In the genomic region with DNA sequence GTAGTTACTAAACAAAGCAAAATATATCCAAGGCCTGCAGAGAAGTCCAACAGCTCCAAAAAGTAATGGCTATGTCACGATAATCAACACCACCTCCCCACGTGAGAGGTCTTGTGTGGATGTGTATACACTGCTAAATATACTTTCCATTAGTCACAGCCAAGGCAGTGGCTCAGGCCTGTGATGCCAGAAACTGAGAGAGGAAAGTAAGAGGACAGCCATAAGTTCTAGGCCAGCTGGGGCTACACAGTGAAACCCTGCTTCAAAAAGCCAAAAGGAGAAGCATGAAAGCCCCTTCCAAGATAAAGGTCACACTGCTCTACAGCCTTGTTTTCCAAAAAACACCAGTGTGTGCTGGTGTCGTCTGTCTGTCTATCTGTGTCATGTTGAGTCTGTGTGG, we compare ENCODE assay signal across 8 mouse cellular contexts. TPM values are rescaled to one million over a fixed set of nuclear protein-coding genes. Genes with fewer than 3 reads are reported as not detected.
DNase-seq lines count a peak whose midpoint lies in the region; ATAC-seq and TF ChIP-seq lines count a peak whose summit lies in the region.

No protein-coding gene starts in this region.

- no peak for ATAC-seq in hindbrain, embryonic 15.5 days (ENCODE audit: low FRiP score, low read depth)
- ATAC-seq in liver, postnatal 0 days: 0 out of 2 replicates have a peak, but pooled peaks have one; percentile 8

- no peaks in the 10 kb centered on the region for H3K9me3 ChIP-seq in hindbrain, embryonic 15.5 days
- no peaks in the 10 kb centered on the region for H3K9me3 ChIP-seq in hindbrain, embryonic 10.5 days
- no peaks in the 10 kb centered on the region for H3K9me3 ChIP-seq in liver, postnatal 0 days (ENCODE audit: low read length)

- no peaks in the 10 kb centered on the region for H3K36me3 ChIP-seq in hindbrain, embryonic 15.5 days
- no peaks in the 10 kb centered on the region for H3K36me3 ChIP-seq in hindbrain, embryonic 10.5 days
- H3K36me3 ChIP-seq in liver, postnatal 0 days (replicated peaks; ENCODE audit: insufficient read depth, low read length): no peaks in the 10 kb centered on the region

- TF ChIP-seq POLR2A in bone marrow macrophage, adult 2 months (IDR thresholded peaks at IDR 0.05; ENCODE audit: borderline replicate concordance, low read depth, low read length): no peak

- no peak for TF ChIP-seq CTCF in bone marrow macrophage, adult 2 months (IDR thresholded peaks at IDR 0.05; ENCODE audit: low read depth, low read length)
- TF ChIP-seq CTCF in liver, postnatal 0 days (IDR thresholded peaks at IDR 0.05; ENCODE audit: low read depth): no peak

- H3K9ac ChIP-seq in hindbrain, embryonic 15.5 days: no peak overlapping the region
- H3K9ac ChIP-seq in liver, postnatal 0 days (replicated peaks): no peak overlapping the region

- 0 out of 2 replicates have a peak, but pooled peaks cover 6% of the 10 kb centered on the region for H3K4me1 ChIP-seq in hindbrain, embryonic 15.5 days (replicated peaks)
- H3K4me1 ChIP-seq in hindbrain, embryonic 10.5 days (replicated peaks): peaks cover 5% of the 10 kb centered on the region; the same call in 1 of the 2 replicates
- H3K4me1 ChIP-seq in bone marrow macrophage, adult 2 months (ENCODE audit: control insufficient read depth, insufficient read depth, low read length): peaks cover 62% of the 10 kb centered on the region
- H3K4me1 ChIP-seq in liver, postnatal 0 days (ENCODE audit: insufficient read depth): peaks cover 26% of the 10 kb centered on the region

- WGBS in hindbrain, embryonic 15.5 days: 82% methylated on average over 3 of the region's 3 CpGs
- WGBS in hindbrain, embryonic 10.5 days: 82% methylated on average over 3 of the region's 3 CpGs
- 48% methylated on average over 3 of the region's 3 CpGs for WGBS in liver, postnatal 0 days (ENCODE audit: insufficient replicate concordance)

- H3K4me3 ChIP-seq in hindbrain, embryonic 15.5 days: no peak overlapping the region
- no peak overlapping the region for H3K4me3 ChIP-seq in hindbrain, embryonic 10.5 days
- peak overlapping the region; percentile 13 for H3K4me3 ChIP-seq in bone marrow macrophage, adult 2 months (ENCODE audit: insufficient read depth, low read length)
- H3K4me3 ChIP-seq in liver, postnatal 0 days (ENCODE audit: low read depth, low read length): no peak overlapping the region

- H3K27me3 ChIP-seq in hindbrain, embryonic 15.5 days: no peaks in the 10 kb centered on the region
- no peaks in the 10 kb centered on the region for H3K27me3 ChIP-seq in hindbrain, embryonic 10.5 days (ENCODE audit: insufficient read depth, poor library complexity, severe bottlenecking)
- no peaks in the 10 kb centered on the region for H3K27me3 ChIP-seq in liver, postnatal 0 days (ENCODE audit: insufficient read depth, low read length)

- H3K27ac ChIP-seq in hindbrain, embryonic 15.5 days (replicated peaks): 0 out of 2 replicates have a peak overlapping the region, but pooled peaks have one; percentile 11
- H3K27ac ChIP-seq in hindbrain, embryonic 10.5 days: no peak overlapping the region
- H3K27ac ChIP-seq in bone marrow macrophage, adult 2 months (ENCODE audit: insufficient read depth, low read depth, low read length): peak overlapping the region; percentile 94
- H3K27ac ChIP-seq in liver, postnatal 0 days (ENCODE audit: low read depth): peak overlapping the region; percentile 64

- TF ChIP-seq EP300 in liver, postnatal 0 days (IDR thresholded peaks at IDR 0.05; ENCODE audit: low read depth): no peak

- no peak for DNase-seq in hindbrain, embryonic 10.5 days (ENCODE audit: low spot score)
- DNase-seq in heart, adult 9 months (ENCODE audit: low spot score in 2 of 2): peak; percentile 59 to 67
- no peak for DNase-seq in liver, postnatal 0 days
- no peak for DNase-seq in adrenal gland, adult 8-10 months
- no peak for DNase-seq in yolk sac, embryonic 10.5 days (ENCODE audit: low spot score)
- DNase-seq in ovary, postnatal 10 days (ENCODE audit: low spot score): no peak

- no peak overlapping the region for H3K4me2 ChIP-seq in hindbrain, embryonic 15.5 days
- peak overlapping the region; percentile 4; the same call in 1 of the 2 replicates for H3K4me2 ChIP-seq in liver, postnatal 0 days (ENCODE audit: low read depth, low read length)

RNA-seq across cellular contexts. Expression of gene Clip1, which starts 22.8 kb away (rescaled TPM):
- 79.6 and 81.0 TPM in 2 replicates for polyA plus RNA-seq in hindbrain, embryonic 15.5 days (2015; fragmentation: Nextera tagmentation; extraction: Ambion mirVana)
- 44.4 and 52.0 TPM in 2 replicates for polyA plus RNA-seq in hindbrain, embryonic 10.5 days (2016; fragmentation: Nextera tagmentation; extraction: Ambion mirVana)
- 53.6 and 73.6 TPM in 2 replicates for polyA plus RNA-seq in bone marrow macrophage, adult 2 months (2012; ENCODE audit: insufficient read depth, insufficient read length, missing spikeins)
- polyA plus RNA-seq in liver, postnatal 0 days (2015; fragmentation: Nextera tagmentation; extraction: Ambion mirVana): 10.1 and 12.2 TPM in 2 replicates
- total RNA-seq in adrenal gland, adult 8-10 months (2022): 100 to 1,000 TPM in 2 of 4 experiments, 10 to 100 TPM in 2; 77.6 to 145 (median 103) TPM

RNA-seq across cellular contexts. Expression of gene Zcchc8, which starts 59.3 kb away (rescaled TPM):
- polyA plus RNA-seq in hindbrain, embryonic 15.5 days (2015; fragmentation: Nextera tagmentation; extraction: Ambion mirVana): 58.1 and 68.5 TPM in 2 replicates
- polyA plus RNA-seq in hindbrain, embryonic 10.5 days (2016; fragmentation: Nextera tagmentation; extraction: Ambion mirVana): 77.4 and 92.5 TPM in 2 replicates
- polyA plus RNA-seq in bone marrow macrophage, adult 2 months (2012; ENCODE audit: insufficient read depth, insufficient read length, missing spikeins): 92.1 and 95.1 TPM in 2 replicates
- polyA plus RNA-seq in liver, postnatal 0 days (2015; fragmentation: Nextera tagmentation; extraction: Ambion mirVana): 19.3 and 23.7 TPM in 2 replicates
- total RNA-seq in adrenal gland, adult 8-10 months (2022): 10 to 100 TPM; 42.1 to 54.0 (median 45.7) TPM

Comparison
In these comparisons a context has a peak if more than half of its experiments do, and no peak if none do; other contexts are left out.
1. DNase-seq: peak in heart, adult 9 months (2 of 2); none in hindbrain, embryonic 10.5 days (single experiment), liver, postnatal 0 days (single experiment), adrenal gland, adult 8-10 months (single experiment), yolk sac, embryonic 10.5 days (single experiment) and ovary, postnatal 10 days (single experiment).